Mouse (Mus musculus) neural tube, embryonic 13.5 days (tissue): ENCODE measurements around the gene Nlrc3. TPM values are rescaled to one million over a fixed set of nuclear protein-coding genes. Genes with fewer than 3 reads are reported as not detected.

Source experiments
- ATAC-seq: fragments of 200-750 bp; cut with Nextera tagmentation; 2 replicates; pipeline ENCODE4 v1.8.0; 2017; ENCODE audit warnings: low read depth, mild to moderate bottlenecking, moderate TSS enrichment, moderate library complexity
- H3K27ac ChIP-seq: fragments of 300-500 bp; sonication (generic); replicated peaks from 2 replicates; pipeline ENCODE4 v1.5.1; 2015; ENCODE audit warnings: moderate library complexity, mild to moderate bottlenecking, inconsistent platforms
- H3K27me3 ChIP-seq: fragments of 300-500 bp; sonication (generic); 2 replicates; pipeline ENCODE4 v1.6.1; 2015; ENCODE audit warnings: mild to moderate bottlenecking, inconsistent platforms
- H3K36me3 ChIP-seq: fragments of 300-500 bp; sonication (generic); 2 replicates; pipeline ENCODE4 v1.6.1; 2015; ENCODE audit warnings: mild to moderate bottlenecking, inconsistent platforms
- H3K4me1 ChIP-seq: fragments of 300-500 bp; sonication (generic); replicated peaks from 2 replicates; pipeline ENCODE4 v1.6.1; 2015; ENCODE audit warnings: inconsistent platforms
- H3K4me2 ChIP-seq: fragments of 300-500 bp; sonication (generic); 2 replicates; pipeline ENCODE4 v1.6.1; 2015; ENCODE audit warnings: inconsistent platforms, mild to moderate bottlenecking, moderate library complexity
- H3K4me3 ChIP-seq: fragments of 300-500 bp; sonication (generic); 2 replicates; pipeline ENCODE4 v1.5.1; 2015; ENCODE audit warnings: mild to moderate bottlenecking, inconsistent platforms
- H3K9ac ChIP-seq: fragments of 300-500 bp; sonication (generic); 2 replicates; pipeline ENCODE4 v1.6.1; 2015; ENCODE audit warnings: moderate library complexity, mild to moderate bottlenecking, inconsistent platforms
- H3K9me3 ChIP-seq: fragments of 300-500 bp; sonication (generic); 2 replicates; pipeline ENCODE4 v1.6.1; 2016; ENCODE audit warnings: inconsistent platforms
- WGBS: fragments of 180-500 bp; shearing (Covaris S2); methylation state at CpG from one replicate; pipeline ENCODE4 v1.1.7; 2015; 5-methylcytosine and 5-hydroxymethylcytosine counted together
- microRNA-seq: library from miRNA; unstranded; fragments of <30 nt; microRNA quantifications from one replicate; pipeline ENCODE4, GENCODE M21; 2016
- polyA plus RNA-seq: library from polyadenylated mRNA; unstranded; fragments of >200 nt; fragmentation: Nextera tagmentation; extraction: Ambion mirVana; gene quantifications from 2 replicates; pipeline ENCODE4 v1.2.1, GENCODE M21; 2015

Nlrc3 gene
- polyA plus RNA-seq, 1 experiment from 2014 or later: 0.98 TPM

DNA sequence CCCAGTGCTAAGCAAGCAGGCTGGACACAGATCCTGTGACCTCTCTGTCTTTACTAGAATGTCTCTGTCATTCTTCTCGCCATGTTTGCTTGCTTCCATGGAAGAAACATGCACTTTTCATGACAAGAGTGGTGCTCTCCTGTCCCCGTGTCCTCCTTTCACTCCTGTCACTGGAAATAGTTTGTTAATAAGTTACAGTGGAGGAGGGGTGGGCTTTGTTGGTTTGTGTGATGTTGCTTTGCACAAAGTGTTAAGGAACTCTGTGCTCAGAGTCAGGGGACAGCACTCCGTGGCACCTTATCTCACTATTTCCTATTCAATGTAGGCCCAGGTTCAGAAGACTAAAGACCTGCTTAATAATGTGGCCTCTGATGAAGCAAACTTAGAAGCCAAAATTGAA lies 52.9 kb downstream of the Nlrc3 start:
- Histone ChIP-seq H3K4me2 (no peak overlapping the region), H3K9me3 (no peaks in the 10 kb centered on the region), H3K4me3 (no peak overlapping the region), H3K27me3 (no peaks in the 10 kb centered on the region), H3K9ac (no peak overlapping the region), H3K27ac (no peak overlapping the region), H3K36me3 (peaks cover 79% of the 10 kb centered on the region), H3K4me1 (no peaks in the 10 kb centered on the region)
- no peak for ATAC-seq
- 92% methylated on average over 3 of the region's 3 CpGs for WGBS

- no peak for ATAC-seq
- H3K4me3 ChIP-seq: no peak overlapping the region
- peaks cover 85% of the 10 kb centered on the region for H3K36me3 ChIP-seq
- H3K27ac ChIP-seq: no peak overlapping the region
- H3K9me3 ChIP-seq: no peaks in the 10 kb centered on the region
- no peaks in the 10 kb centered on the region for H3K4me1 ChIP-seq
- WGBS: 97% methylated on average over 2 of the region's 2 CpGs
- H3K4me2 ChIP-seq: no peak overlapping the region
- H3K9ac ChIP-seq: no peak overlapping the region
- H3K27me3 ChIP-seq: no peaks in the 10 kb centered on the region
Measured at GRCm38 (mm10) chr16:3920756-3921155, 55.7 kb downstream of the Nlrc3 start.

DNA sequence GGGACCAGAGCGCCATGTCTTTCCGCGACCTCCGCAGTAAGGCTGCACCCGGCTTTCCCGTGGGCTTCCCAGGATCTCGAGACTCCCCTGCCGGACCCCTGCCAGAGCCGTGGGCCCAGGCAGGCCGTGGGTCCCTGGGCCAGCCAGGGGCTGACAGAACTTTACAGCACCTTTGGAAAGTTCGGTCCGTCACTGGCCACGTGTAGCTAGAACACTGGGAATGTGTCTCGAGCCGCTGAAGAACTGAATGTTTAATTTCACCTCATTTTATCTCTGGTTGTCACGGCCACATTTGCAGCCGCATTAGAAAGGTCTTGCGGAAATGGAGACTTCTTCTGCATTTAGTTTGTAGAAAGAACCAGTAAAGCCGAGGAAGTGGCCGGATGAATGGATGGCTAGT lies 67.3 kb downstream of the Nlrc3 start:
- Histone ChIP-seq H3K27me3 (no peaks in the 10 kb centered on the region), H3K36me3 (peaks cover 48% of the 10 kb centered on the region), H3K4me2 (peak overlapping the region; percentile 82), H3K9ac (peak overlapping the region; percentile 84), H3K4me1 (peaks cover 24% of the 10 kb centered on the region), H3K9me3 (no peaks in the 10 kb centered on the region), H3K4me3 (peak overlapping the region; percentile 68), H3K27ac (peak overlapping the region; percentile 77)
- WGBS: 9% methylated on average over 20 of the region's 20 CpGs
- no peak; the same call in 1 of the 2 replicates for ATAC-seq

DNA sequence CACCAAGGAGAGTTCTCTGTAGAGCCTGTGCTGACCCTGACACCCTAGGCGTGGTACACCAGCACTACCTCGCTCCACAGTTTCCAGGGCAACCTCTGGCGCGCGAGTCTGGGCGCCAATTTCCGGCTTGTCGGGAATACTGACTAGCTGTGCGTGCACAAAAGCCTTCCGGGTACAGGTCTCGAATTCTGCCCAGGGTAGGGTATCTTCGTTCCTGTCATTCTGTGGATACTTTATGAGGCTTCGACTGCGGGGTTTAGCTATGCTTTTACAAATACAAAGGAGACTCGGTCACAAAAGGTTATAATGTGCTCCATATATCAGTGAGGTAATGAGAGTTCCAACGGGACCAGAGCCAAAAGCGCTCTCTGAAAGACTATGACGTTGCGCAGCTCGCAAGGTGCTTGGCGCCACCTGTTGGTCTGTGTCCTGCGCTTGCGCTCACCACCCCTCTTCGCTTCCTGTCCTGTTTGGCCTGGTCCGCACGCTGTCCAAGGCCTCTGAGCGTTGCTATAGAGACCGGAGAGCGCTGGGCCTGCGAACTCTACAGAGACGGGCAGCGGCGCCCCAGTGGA lies 67.8 kb downstream of the Nlrc3 start, which contains the start of the genes 1700037C18Rik and Cluap1:
Gene 1700037C18Rik (minus strand): TSS at position 153 of the 575 bp plus-strand sequence.
Gene Cluap1 (plus strand): TSS at position 265 of the 575 bp plus-strand sequence.
- peak within 1 kb of the TSS; percentile 84 for H3K9ac ChIP-seq
- peak within 1 kb of the TSS; percentile 77 for H3K27ac ChIP-seq
- peaks cover 24% of the 10 kb centered on the region for H3K4me1 ChIP-seq
- H3K4me2 ChIP-seq: peak within 1 kb of the TSS; percentile 82
- 0% methylated on average over 33 of the region's 33 CpGs for WGBS
- peak; percentile 97 for ATAC-seq
- no peaks in the 10 kb centered on the region for H3K9me3 ChIP-seq
- no peaks in the 10 kb centered on the region for H3K27me3 ChIP-seq
- H3K4me3 ChIP-seq: peak within 1 kb of the TSS; percentile 68
- H3K36me3 ChIP-seq: peaks cover 48% of the 10 kb centered on the region

- Histone ChIP-seq H3K4me1 (peaks cover 24% of the 10 kb centered on the region), H3K27ac (no peak overlapping the region), H3K4me3 (no peak overlapping the region), H3K27me3 (no peaks in the 10 kb centered on the region), H3K36me3 (peaks cover 45% of the 10 kb centered on the region), H3K9ac (no peak overlapping the region), H3K9me3 (no peaks in the 10 kb centered on the region), H3K4me2 (no peak overlapping the region)
- ATAC-seq: no peak
- WGBS: 86% methylated on average over 2 of the region's 2 CpGs
Measured at GRCm38 (mm10) chr16:3907471-3907870, 69.0 kb downstream of the Nlrc3 start.

DNA sequence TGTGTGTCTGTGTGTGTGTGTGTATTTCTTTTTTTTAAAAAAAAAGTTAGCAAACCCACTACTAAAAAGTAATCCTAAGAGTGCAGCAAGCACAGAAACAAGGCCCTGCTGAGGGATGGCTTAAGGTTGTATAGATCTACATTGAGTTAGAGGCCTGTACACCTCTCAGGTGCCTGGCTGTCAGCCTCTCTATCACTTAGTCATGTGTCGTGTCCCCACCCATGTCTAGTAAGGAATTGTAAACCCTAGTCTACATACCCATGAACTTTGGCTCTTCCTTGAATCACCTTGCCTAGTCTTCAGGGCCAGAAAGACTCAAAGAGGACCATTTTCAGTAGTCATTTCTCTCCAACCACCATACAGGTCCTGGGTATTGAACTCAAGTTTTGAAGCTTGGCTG lies 79.9 kb downstream of the Nlrc3 start:
- Histone ChIP-seq H3K4me2 (no peak overlapping the region), H3K27me3 (no peaks in the 10 kb centered on the region), H3K36me3 (peaks cover 76% of the 10 kb centered on the region), H3K27ac (no peak overlapping the region), H3K9ac (no peak overlapping the region), H3K9me3 (no peaks in the 10 kb centered on the region), H3K4me3 (no peak overlapping the region), H3K4me1 (no peaks in the 10 kb centered on the region)
- 96% methylated on average over 1 of the region's 1 CpGs for WGBS
- no peak for ATAC-seq

DNA sequence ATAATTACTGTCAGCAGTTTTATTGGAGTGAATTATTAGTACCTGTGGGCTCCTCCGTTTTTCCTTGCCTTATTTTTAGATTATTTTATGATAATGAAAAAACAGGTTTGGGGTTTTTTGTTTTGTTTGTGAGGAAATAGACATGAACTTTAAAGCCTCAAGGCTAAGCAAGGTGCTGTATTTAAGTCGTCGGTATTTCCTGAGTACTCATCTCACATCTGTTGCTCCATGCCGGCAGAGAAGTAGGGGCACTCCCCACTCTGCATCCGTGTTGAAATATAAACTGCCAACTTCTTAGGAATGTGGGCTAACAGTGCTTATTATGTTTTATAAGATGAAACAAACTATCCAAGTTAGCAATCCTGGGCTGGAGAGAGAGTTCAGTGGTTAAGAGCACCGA lies 80.4 kb downstream of the Nlrc3 start:
- Histone ChIP-seq H3K36me3 (peaks cover 71% of the 10 kb centered on the region), H3K4me2 (no peak overlapping the region)

DNA sequence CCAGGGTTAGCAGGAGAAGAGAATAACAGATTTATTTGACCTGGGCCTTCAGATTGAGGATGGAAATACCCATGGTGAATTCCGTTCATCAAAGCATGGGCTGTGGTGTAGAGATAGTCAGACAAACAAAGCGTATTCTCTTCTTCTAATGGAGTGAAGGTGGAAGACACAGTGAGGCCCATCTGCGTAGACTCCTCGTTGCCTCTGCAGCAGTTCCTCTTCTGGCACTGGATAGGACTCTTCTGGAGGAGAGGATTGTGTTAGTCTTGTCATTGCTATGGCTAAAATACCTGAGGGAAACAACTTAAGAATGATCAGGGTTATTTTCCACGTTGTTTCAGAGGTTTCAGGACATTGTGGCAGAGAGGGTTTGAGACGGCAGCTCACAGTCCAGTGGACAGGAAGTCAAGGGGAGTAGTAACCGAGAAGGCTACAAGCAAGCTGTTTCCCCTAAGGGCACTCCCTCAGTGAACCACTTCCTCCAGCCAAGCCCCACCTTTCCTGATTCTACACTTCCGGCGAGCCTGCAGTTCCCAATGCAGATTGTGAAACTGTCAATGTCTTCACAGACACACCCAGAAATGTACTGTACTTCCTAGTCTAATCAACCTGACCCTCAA lies 81.1 kb downstream of the Nlrc3 start:
- WGBS: 82% methylated on average over 9 of the region's 9 CpGs
- H3K27me3 ChIP-seq: no peaks in the 10 kb centered on the region
- H3K4me2 ChIP-seq: no peak overlapping the region
- H3K9ac ChIP-seq: no peak overlapping the region
- H3K27ac ChIP-seq: no peak overlapping the region
- ATAC-seq: no peak
- no peaks in the 10 kb centered on the region for H3K4me1 ChIP-seq
- H3K9me3 ChIP-seq: no peaks in the 10 kb centered on the region
- H3K36me3 ChIP-seq: peaks cover 63% of the 10 kb centered on the region
- H3K4me3 ChIP-seq: no peak overlapping the region

More for the DNA sequence above, 80.4 kb downstream of the Nlrc3 start:
- H3K27me3 ChIP-seq: no peaks in the 10 kb centered on the region
- no peaks in the 10 kb centered on the region for H3K9me3 ChIP-seq
- no peaks in the 10 kb centered on the region for H3K4me1 ChIP-seq
- WGBS: 84% methylated on average over 6 of the region's 6 CpGs
- H3K9ac ChIP-seq: no peak overlapping the region
- no peak overlapping the region for H3K27ac ChIP-seq
- ATAC-seq: no peak
- H3K4me3 ChIP-seq: no peak overlapping the region

Small RNAs within 50 kb of the gene (microRNA-seq; reads per million reads assigned to microRNA genes)
- gene Gm23493: not detected

Other genes starting within 250 kb of the Nlrc3 start
- gene Zfp263, start 232.5 kb downstream of the Nlrc3 start, polyA plus RNA-seq: 46.7 and 49.9 TPM in 2 replicates
- gene Olfr15, start 145.8 kb downstream of the Nlrc3 start, polyA plus RNA-seq: not detected in 2 replicates
- 1.7 and 2.2 TPM in 2 replicates for gene Zfp174, start 129.4 kb downstream of the Nlrc3 start, polyA plus RNA-seq
- gene Naa60, start 104.3 kb downstream of the Nlrc3 start, polyA plus RNA-seq: 81.9 and 85.0 TPM in 2 replicates
- 11.2 and 12.5 TPM in 2 replicates for gene Zfp597, start 92.1 kb downstream of the Nlrc3 start, polyA plus RNA-seq
- 1.9 and 3.1 TPM in 2 replicates for gene Gm20695, start 92.0 kb downstream of the Nlrc3 start, polyA plus RNA-seq
- gene 1700037C18Rik, start 67.9 kb downstream of the Nlrc3 start, polyA plus RNA-seq: 10.5 and 11.5 TPM in 2 replicates
- 34.3 and 35.4 TPM in 2 replicates for gene Cluap1, start 67.8 kb downstream of the Nlrc3 start, polyA plus RNA-seq
- gene Slx4, start 27.1 kb upstream of the Nlrc3 start, polyA plus RNA-seq: 18.9 and 22.3 TPM in 2 replicates
- 5.2 and 6.6 TPM in 2 replicates for gene Dnase1, start 60.3 kb upstream of the Nlrc3 start, polyA plus RNA-seq
- gene Trap1, start 101.2 kb upstream of the Nlrc3 start, polyA plus RNA-seq: 49.3 and 49.7 TPM in 2 replicates
- 36.6 and 39.7 TPM in 2 replicates for gene Crebbp, start 237.4 kb upstream of the Nlrc3 start, polyA plus RNA-seq